Mouse (Mus musculus) CH12.LX (cell line): ENCODE measurements around the gene Bicdl1.

Experiments
- CTCF ChIP-seq, 2 experiments: IDR thresholded peaks in 1 of 2; conservative IDR thresholded peaks in 1 of 2; 2 replicates each; pipeline ENCODE4 v1.5.1; 2011 to 2012; ENCODE audit warnings: low read depth in 2 of 2, low read length in 2 of 2, improper control_type of control experiment in 1 of 2, inconsistent platforms in 1 of 2, mild to moderate bottlenecking in 1 of 2, moderate library complexity in 1 of 2
- GABPA ChIP-seq: IDR thresholded peaks from 2 replicates; pipeline ENCODE4 v1.6.1; 2012; ENCODE audit warnings: low read depth, low read length, improper control_type of control experiment, inconsistent platforms; ENCODE audit not compliant: insufficient replicate concordance
- MAFK ChIP-seq: IDR thresholded peaks from 2 replicates; pipeline ENCODE4 v1.6.1; 2011; ENCODE audit warnings: low read length, improper control_type of control experiment; ENCODE audit not compliant: insufficient replicate concordance
- MYC ChIP-seq: IDR thresholded peaks from 2 replicates; pipeline ENCODE4 v1.6.1; 2011; ENCODE audit warnings: low read depth, mild to moderate bottlenecking, improper control_type of control experiment, low read length
- NRF1 ChIP-seq: IDR thresholded peaks from 2 replicates; pipeline ENCODE4 v1.6.1; 2014; ENCODE audit warnings: low read depth, mild to moderate bottlenecking, inconsistent platforms, low read length, improper control_type of control experiment, moderate library complexity
- POLR2A ChIP-seq: IDR thresholded peaks from 2 replicates; pipeline ENCODE4 v1.6.1; 2011; ENCODE audit warnings: low read depth, mild to moderate bottlenecking, improper control_type of control experiment, low read length
- TCF12 ChIP-seq: IDR thresholded peaks from 2 replicates; pipeline ENCODE4 v1.6.1; 2014; ENCODE audit warnings: low read depth, mild to moderate bottlenecking, inconsistent platforms, low read length, improper control_type of control experiment
- USF1 ChIP-seq: IDR thresholded peaks from 2 replicates; pipeline ENCODE4 v1.6.1; 2014; ENCODE audit warnings: low read depth, mild to moderate bottlenecking, inconsistent platforms, low read length, improper control_type of control experiment
- ZKSCAN1 ChIP-seq: IDR thresholded peaks from 2 replicates; pipeline ENCODE4 v1.6.1; 2012; ENCODE audit warnings: low read depth, inconsistent platforms, low read length, improper control_type of control experiment, borderline replicate concordance
- ZNF384 ChIP-seq: IDR thresholded peaks from 2 replicates; pipeline ENCODE4 v1.6.1; 2012; ENCODE audit warnings: low read depth, low read length, improper control_type of control experiment, inconsistent platforms

DNA sequence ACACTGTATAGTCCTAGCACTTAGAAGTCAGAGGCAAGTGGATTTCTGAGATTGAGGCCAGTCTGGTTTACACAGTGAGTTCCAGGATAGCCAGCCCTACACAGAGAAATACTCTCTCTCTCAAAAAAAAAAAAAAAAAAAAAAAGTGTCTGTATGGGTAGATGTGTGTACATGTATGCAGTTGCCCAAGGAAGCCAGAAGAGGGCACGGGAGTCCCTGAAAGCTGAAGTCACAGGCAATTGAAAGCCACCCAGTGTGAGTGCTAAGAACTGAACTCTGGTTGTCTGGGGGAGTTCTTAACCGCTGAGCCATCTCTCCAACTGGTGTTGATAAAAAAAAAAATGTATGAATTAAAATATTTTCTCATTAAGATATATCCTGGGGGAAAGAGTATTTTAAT lies 3.1 kb upstream of the Bicdl1 start:
- TF ChIP-seq CTCF (conservative IDR thresholded peaks at IDR 0.05 in 1 of 2, IDR thresholded peaks at IDR 0.05 in 1 of 2; ENCODE audit: low read depth in 2 of 2, low read length in 2 of 2) (peak in 1 of 2 experiments; percentile 27; a peak in 1 of 4 replicates), POLR2A (no peak), TCF12 (no peak), MAFK (no peak), ZNF384 (peak; percentile 71), MYC (no peak), NRF1 (no peak), USF1 (no peak), GABPA (no peak), ZKSCAN1 (no peak)
